Mouse (Mus musculus) gastrocnemius, adult 18-20 months (tissue): ENCODE results near the gene Pgbd5. TPM values are rescaled to one million over a fixed set of nuclear protein-coding genes. Genes with fewer than 3 reads are reported as not detected.

Source experiments
- DNase-seq: peaks from one replicate; pipeline ENCODE4 v3.0.0; 2021; ENCODE audit warnings: low spot score
- long read RNA-seq, 2 experiments: library from polyadenylated mRNA; stranded (forward); transcript quantifications; one replicate each; pipeline ENCODE4 v2.0.0; 2021
- total RNA-seq, 2 experiments: library from RNA; stranded (reverse); gene quantifications; 2 replicates each; pipeline ENCODE4 v1.2.3; 2021

The Pgbd5 gene
- total RNA-seq: under 1 TPM; 0.07 to 0.40 TPM
- long read RNA-seq, experiment 1: 0 reads
- long read RNA-seq, experiment 2, partial matches to known transcripts: 1 of 1 reads
- long read RNA-seq, experiment 2, other reads (novel, unspliced or antisense): 0 of 1 reads

DNA sequence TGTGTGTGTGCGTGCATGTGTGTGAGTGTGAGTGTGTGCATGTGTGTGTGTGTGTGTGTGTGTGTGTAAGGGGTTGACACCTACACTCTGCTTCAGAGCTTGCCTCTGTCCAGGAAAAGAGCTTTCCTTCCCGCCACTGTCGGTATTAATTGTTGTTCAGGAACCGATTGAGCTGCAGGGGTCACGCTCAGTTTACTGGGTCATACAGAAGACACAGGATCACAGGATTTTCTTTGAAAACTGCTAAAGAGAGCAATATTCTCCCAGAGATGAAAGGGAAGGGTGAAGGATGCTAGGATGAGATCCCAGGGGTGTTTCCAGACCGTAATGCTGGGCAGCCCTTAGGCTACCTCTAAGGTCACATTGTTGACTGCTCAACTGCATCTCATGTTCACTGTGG is at the start of gene Pgbd5:
Pgbd5 (minus strand) TSS at position 101 of the 400 bp plus-strand sequence.
- no peak for DNase-seq

DNA sequence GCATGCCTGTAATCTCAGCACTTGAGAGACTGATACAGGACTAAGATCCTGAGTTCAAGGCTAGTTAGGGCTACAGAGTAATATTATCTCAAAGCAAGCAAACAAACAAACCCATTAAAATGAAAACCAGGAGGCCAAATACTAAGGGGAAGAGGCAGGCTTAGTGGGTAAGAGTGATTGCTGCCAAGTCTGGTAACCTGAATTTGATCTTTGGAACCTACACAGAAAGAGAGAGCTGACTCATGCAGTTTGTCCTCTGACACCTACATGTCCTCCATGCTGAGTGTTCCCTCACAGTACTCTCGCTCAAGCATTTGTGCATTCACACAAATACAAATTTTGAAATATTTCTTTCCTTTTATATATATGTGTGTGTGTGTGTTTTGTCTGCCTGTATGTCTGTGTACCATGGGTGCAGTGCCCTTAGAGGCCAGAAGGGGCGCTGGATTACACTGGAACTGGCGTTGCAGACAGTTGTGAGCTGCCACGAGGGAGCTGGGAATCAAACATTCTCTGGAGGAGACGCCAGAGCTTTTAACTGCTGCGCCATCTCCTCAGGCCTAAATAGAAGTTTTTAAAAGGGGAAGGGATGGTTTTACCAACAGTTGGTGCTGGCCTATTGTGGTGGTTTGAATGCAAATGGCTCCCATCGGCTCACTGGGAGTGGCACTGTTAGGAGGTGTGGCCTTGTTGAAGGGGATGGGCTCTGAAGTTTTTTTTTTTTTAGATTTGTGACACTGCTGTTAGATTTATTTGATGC is 44.1 kb upstream of the Pgbd5 start:
- DNase-seq: no peak

DNA sequence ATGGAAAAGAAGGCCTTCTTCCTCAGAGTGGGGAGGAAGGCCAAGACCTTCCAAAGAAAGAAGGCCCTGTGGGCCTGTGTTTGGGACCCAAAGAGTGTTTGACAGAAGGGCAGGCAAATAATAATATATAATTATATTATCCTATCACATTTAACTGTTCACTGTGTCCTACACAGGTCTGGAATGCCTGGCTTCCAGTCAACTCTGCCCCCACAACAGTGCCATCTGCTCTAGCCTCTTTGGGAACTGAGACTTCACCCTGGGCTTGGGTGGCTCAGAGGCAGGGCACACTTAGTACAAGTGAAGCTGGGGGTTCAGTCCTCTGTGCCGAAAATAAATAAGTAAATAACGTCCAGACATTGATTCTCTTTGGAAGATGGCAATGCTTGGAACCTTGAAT is 43.3 kb upstream of the Pgbd5 start:
- DNase-seq: no peak

DNA sequence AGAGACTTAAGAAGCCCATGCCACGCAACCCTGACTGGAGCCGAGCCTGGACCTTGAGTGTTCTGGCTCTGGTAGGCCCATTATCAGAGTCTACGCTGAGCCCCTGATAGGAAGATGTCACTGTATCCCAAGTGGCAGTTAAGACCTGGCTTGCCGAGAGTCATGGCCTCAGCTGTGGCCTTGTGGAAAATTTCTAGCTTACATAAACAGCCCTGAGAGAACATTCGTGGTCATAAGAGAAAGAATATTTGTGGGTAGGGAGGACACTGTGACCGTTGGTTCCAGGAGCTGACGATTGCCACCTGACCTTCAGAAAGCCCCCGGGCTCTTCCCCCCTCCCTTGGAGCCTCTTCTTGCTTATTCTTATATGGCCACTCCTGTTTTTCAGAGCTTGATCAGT is 40.9 kb upstream of the Pgbd5 start:
- DNase-seq: no peak

DNA sequence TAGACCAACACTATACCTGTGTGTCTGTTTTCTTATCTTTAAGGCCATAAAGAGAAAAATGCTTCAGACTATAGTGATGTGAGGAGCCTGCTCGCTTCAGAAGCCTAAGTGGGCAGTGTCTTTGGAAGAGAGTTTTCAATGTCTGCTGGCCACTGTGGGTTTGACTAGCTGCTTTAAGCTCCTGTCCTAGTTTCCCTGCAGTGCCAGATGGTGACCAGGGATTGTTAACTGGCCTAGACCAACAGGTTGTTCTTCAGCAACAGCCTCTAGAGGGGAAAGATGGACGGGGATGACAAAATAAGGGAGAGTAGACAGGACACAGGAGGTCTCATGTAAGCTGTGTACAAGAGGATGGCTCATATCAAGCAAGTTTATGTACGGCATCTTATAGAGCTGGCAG is 39.8 kb upstream of the Pgbd5 start:
- no peak for DNase-seq

DNA sequence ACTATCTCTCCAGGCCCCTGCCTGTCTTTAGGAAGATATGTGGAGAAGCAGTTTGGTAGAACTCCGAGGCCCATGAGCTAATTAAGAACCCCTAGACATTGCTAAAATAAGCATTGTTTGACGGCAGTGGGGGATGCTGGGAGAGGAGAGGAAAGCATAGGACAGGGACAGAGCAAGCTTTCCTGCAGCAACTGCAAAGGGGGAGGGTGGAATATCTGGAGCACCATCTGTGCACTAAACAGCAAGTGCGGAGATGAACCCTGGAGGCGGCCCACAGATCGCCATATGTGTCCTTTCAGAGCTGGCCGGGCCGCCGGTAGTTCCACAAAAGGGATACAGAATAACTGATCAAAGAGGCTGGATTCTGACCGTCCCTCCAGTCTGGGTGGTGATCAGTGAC is 37.2 kb upstream of the Pgbd5 start:
- DNase-seq: no peak

DNA sequence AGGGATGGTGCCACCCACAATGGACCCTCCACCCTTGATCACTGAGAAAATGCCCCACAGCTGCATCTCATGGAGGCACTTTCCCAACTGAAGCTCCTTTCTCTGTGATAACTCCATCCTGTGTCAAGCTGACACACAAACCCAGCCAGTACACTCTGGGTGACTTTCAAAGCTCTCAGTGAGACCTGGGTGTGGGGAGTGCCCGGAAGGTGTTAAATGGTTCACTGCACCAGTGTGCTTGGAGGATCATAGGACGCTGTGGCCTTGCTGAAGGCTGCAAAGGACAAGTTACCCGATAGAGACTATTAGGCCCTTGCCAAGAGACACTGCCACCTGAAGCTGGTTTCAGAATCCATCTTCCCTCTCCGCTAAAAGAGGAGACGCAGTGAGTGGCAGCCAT is 36.2 kb upstream of the Pgbd5 start:
- DNase-seq: no peak

DNA sequence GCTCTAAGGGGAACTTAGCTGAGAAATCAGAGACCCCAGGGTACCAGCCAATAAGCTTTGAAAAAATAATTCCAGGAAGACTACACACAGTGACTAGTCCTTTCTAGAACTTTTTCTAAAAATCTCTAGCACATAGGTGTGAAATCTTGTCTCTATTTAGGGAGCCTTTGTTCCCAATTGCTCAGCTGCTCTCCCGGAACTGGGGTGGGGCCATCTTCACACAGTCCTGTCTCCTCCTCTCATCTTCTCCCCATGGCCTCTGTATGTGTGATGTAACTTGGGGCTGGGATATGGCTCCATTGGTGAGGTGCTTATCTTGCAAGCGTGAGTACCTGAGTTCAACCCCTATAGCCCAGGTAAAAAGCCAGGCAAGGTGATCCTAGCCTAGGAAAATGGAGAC is 25.2 kb upstream of the Pgbd5 start:
- DNase-seq: no peak

DNA sequence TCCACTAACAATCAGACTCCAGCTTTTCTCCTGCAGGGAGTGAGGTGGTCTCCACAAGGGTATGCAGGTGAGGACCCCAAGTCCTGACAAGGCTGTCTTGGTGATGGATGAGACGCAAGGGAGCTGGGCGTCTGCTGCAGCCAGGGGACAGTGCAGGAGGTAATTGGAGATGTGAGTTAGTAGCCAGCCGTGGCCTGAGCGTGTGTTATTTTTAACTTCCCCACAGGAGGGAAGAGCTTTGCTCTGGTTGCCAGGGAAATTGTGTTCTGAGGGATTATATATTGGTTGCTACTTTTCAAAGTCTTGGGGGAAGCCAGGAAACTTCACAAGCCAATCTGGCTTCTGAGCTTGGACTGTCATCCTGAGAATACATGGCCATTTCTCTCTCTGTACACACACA is 23.7 kb upstream of the Pgbd5 start:
- DNase-seq: peak; percentile 32

DNA sequence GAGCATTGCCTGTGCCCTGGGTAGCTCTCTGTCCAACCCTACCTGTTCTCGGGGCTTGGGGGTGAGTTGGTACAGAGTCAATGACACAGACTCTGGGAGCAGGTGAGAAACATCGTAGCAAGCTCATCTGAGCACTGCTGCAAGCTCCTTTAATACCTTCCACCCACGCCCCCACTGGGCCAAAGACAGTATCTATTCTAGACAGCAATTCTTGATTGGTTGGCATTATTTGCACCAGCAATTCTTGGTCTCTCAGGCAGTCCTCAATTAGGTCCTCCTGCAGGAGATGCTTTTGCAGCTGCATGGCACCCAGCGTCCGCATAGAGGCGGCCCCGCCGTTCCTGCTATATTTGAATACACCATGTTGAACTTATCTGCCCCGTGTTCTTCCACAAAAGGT is 22.7 kb upstream of the Pgbd5 start:
- DNase-seq: no peak

DNA sequence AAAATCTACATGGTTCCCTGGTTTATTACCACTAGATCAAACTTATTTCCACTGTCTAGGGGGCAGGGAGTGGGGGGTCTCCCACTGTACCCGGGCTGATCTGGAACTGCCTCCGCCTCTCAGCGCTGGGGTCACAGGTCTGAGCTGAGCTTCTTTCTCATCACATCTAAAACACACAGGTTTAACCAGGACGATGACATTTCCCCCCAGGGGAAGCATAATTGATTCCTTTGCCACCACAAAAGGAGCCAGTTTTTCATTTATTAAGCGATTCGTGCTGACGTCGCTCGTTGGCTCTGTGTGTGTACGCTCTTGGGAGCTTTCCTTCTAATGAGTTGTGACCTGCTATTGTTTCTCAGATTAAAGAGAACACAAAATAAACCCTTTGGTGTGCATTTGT is 21.6 kb upstream of the Pgbd5 start:
- DNase-seq: no peak

DNA sequence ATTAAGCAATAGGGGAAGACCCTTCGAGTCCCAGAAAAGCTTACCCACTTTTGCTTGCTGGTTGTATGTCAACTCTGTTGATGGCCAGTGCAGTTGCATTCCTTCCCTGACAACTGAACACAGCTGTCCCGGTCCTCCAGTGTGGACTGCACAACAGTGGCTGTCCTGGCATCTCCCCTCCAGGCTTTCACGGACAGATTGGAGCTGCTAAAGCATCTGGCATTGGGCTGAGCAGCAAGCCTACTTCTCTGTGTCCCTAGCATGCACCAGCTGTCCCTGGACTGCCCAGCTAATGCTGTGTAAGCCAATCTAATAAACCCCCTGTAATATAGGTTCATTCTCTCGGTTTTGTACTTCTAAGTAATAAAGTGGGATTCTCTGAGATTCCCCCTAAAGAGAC is 21.2 kb upstream of the Pgbd5 start:
- DNase-seq: no peak

DNA sequence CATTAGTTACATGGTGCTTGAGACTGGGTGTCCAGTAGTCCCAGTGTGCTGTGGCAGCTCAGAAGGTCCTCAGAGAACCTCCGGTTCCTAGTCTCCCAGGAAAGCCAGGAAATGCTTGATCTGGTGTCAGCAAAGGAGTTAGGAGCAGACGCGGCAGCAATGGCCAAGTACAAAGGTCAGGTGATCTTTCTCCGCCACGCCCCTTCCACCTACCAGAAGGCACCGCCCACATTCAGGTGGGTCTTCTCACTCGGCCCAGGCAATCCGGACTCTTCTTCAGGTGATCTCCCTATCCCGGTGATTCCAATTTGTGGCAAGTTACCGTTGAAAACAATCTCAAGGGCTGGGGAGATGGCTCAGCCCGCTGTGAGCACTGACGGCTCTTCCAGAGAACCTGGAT is 20.2 kb upstream of the Pgbd5 start:
- DNase-seq: no peak

DNA sequence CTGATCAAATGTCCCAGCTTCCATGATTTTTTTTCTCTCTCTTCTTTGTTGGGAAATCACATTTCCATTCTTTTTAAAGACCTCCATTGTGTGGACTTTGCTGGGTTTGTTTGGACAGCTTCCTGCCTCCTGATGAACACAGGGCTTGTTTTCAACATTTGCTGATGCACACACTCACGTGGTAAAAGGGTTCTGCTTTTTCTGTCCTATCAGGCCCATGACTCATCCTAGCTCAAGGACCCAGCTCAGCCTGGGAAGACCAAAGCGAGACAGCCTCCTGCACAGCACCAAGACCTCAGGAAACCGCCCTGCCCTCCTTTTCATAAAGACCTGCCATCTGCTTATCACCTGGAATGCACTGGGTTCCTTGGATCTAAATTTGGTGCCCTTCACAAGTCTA is 15.9 kb upstream of the Pgbd5 start:
- DNase-seq: no peak

DNA sequence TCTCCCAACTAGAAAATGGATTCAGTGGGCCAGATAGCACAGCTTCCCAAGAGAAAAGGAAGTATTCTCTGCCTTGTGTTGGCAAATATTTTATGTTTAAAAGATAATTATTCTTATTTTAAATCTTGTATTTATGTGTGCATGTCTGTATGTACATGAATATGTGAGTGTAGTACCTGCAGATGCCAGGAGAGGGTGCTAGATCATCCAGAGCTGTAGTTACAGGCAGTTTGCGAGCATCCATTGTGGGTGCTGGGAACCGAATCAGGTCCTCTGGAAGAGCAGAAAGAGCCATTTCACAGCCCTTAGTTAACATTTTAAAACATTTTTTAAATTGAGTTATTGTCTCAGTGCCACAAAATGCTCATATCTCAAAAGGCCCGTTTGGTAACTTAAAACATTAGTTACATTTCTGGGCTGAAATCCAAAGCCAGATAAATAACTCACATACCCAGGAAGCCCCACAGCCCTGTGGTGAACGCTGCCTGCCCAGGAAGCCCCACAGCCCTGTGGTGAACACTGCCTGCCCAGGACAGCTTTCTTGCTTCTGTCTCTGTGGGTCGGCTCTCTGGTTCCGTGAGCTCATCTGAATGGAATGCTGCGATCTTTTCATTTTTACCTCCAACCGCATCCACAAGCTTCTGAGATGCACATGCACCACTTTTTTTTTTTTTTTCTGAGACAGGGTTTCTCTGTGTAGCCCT is 10.9 kb upstream of the Pgbd5 start:
- no peak for DNase-seq

DNA sequence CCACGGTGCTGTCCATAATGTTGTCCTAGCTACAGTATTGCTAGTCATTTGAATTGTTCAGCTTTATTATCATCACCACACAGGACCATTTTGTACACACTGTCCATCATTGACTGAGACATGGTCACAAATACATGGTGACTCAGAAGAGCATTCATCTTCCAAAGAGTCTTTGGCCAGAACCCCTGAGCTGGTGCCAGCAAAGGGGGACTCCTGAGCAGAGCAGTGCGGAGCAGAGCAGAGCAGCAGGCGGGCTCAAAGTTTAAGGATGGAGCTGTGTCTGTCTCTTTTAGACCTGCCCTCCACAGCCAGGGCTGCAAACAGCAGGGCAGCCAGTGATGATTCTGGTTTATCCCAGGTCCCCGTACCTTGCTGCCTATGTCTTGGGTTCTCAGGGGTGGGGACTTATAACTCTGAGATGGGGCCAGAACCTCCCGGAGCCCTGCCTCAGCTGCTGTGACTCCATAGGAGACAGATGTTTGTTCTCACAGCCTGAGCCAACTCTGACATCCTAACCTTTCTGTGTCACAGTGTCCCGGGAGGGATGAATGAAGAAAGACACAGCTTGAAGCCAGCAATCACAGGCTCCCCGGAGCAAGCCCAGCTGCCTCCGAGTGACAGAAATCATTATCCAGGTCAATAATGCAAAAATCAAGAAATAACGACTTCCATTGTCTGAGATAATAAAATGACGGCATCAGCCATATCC is 9.7 kb upstream of the Pgbd5 start:
- no peak for DNase-seq

DNA sequence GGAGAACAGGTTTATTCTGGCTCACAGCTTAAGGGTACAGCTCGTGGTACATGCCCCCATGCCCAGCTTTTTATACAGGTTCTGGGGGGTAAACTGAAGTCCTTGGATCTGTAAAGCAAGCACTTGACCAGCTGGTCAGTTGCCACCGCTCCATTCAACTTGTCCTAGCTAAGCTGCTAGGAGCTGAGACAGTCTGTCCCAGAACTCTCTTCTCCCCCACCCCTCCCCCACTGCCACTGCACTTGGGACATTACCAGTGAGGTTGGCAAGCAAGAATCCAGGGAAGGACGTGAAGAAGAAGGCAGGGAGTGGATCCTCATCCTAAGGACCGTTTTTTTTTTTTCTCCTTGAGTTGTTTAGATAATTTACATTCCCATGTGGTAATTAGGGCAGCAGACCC is 2.7 kb downstream of the Pgbd5 start:
- no peak for DNase-seq

DNA sequence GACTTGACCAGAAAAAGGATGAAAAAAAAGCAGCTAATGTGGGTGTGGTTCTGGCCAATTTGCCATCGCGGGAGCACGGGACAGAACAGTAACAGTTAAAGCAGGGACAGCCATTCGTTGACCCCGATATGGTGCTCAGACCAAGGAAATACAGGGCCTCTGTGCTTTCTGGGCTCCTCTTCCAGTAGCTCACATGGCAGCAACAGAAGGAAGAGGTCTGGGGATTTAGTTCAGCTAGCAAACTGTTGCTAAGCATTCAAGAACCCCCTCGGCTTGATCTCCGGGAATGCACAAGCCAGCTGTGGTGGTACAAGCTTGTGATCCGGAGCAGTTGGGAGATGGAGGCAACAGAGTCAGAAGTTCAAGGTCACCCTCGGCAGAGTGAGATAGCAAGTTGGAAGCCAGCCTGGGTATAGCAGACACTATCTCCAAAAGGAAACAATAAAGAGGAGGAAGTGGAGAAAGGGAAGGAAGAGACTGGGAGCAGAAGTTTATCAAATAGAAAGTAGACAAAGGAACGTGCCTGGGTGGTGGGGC is 3.7 kb downstream of the Pgbd5 start:
- DNase-seq: no peak

DNA sequence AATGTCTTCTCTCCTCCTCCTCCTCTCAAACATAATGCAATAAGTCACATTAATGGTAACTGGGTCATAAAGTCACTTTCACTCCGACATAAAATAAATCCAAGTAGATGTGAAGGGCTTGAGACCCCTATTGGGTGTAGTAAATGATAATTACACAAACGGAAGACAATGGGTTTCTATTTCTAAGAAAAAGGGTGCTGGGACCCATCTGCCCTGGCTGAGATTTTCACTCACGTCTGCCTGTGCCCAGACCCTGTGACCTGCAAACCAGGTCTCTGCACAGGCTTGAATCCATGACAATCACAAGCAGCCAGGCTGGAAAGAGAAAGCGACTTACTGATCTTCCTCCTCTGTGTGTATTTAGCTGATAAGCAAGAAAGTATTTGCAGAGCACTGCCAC is 4.3 kb downstream of the Pgbd5 start:
- no peak for DNase-seq

DNA sequence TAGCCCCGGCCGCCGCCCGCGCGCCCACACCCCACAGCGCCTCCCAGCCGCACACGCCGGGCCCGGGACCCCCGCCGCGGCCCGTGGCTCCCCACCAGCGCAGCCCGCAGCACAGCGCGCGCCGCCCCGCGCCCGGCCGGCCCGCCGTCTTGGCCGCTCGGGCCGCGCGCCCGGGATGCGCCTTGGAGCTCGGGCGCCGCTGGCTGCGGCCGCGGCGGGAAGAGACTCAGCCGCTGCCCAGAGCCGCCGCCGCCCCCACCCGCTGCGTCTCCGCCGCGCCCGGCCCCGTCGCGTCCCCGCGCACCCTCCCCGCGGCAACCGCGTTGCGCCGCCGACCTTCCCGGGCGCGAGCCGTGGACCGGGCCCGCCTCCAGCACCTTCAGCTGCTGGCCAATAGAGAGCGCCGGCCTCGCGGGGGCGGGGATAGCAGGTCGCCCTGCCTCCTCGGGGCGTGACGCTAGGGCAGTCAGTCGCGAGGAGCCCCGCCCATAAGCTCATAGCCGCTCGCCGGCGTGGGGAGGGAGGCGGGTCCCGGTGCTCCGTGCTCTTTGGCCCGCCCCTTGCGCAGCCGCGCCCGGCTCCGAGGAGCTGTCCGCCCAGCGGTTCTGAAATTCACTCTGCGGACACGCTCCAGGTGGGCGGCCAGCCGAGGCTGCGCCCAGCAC is 5.2 kb downstream of the Pgbd5 start:
- peak; percentile 94 for DNase-seq

DNA sequence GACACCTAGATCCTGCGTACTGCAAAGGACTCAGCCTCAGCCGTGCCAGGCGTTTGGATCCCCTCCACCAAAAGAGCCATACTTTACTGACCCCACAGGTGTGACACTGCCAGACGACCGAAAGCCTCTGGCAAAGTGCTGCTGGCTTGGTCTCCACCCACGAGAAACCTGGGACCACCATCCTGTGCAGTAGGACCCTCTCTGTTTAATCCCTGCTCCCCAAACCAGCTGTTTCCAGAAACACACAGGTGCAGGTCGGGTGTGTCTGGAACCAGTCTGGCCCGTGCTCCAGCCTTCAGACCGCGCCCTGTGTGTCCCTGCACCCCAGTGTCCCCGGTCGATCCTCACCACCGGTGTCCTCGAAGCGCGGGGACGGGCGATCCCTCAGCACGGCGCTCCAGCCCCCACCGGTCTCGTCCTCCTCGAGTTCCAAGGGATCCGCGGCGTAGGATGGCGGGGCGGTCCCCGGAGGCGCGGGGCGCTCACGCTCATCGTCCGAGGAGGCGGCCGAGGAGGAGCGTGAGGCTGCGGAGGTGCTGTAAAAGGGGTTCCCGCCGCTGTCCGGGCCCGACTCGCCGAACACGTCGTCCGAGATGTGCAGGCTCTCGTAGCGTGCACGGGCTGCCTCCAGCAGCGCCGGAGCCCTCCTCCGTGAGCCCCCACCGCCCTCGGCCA is 5.9 kb downstream of the Pgbd5 start:
- DNase-seq: no peak
